Mouse (Mus musculus) forelimb bud, embryonic 11.5 days (tissue): ENCODE data around the gene Ctf2.
A peak's percentile ranks its signal among the peaks of the same experiment; 100 is the strongest.
"Not testable (repeated sequence)": the region's sequence is repeated elsewhere in the genome, so short reads cannot be mapped to it uniquely, and the experiment has no call there.

Experiments
- DNase-seq: peaks from one replicate; pipeline ENCODE4 v3.0.0-alpha.2; 2012; ENCODE audit warnings: low read depth, low spot score

Ctf2 gene

GRCm38 (mm10) chr7:127732066-127732465 lies at the start of gene Ctf2:
Ctf2 (minus strand) TSS chr7:127732166.
- DNase-seq = not testable (repeated sequence)

- no peak for DNase-seq
Observed at GRCm38 (mm10) chr7:127778350-127778749, 46.4 kb upstream of the Ctf2 start.

- peak; percentile 58 for DNase-seq
Observed at GRCm38 (mm10) chr7:127777474-127778266, 45.7 kb upstream of the Ctf2 start.

GRCm38 (mm10) chr7:127776878-127777473 lies 45.0 kb upstream of the Ctf2 start:
- peak; percentile 95 for DNase-seq

GRCm38 (mm10) chr7:127776426-127776825 lies 44.5 kb upstream of the Ctf2 start, which contains the start of gene Setd1a:
Setd1a (plus strand) TSS chr7:127776670.
- DNase-seq = peak; percentile 81

GRCm38 (mm10) chr7:127775837-127776236 lies 43.9 kb upstream of the Ctf2 start:
- DNase-seq = not testable (repeated sequence)

GRCm38 (mm10) chr7:127773664-127774384 lies 41.9 kb upstream of the Ctf2 start:
- DNase-seq = peak; percentile 82

GRCm38 (mm10) chr7:127772557-127772956 lies 40.6 kb upstream of the Ctf2 start:
- DNase-seq = no peak

GRCm38 (mm10) chr7:127772080-127772479 lies 40.1 kb upstream of the Ctf2 start:
- no peak for DNase-seq

- no peak for DNase-seq
Observed at GRCm38 (mm10) chr7:127771262-127771661, 39.3 kb upstream of the Ctf2 start.

- DNase-seq = no peak
Observed at GRCm38 (mm10) chr7:127770039-127770905, 38.3 kb upstream of the Ctf2 start.

- peak; percentile 82 for DNase-seq
Observed at GRCm38 (mm10) chr7:127769651-127770038, 37.7 kb upstream of the Ctf2 start, which contains the start of gene Orai3. Orai3 (plus strand) TSS chr7:127769815.

- peak; percentile 97 for DNase-seq
Observed at GRCm38 (mm10) chr7:127768997-127769593, 37.1 kb upstream of the Ctf2 start.

GRCm38 (mm10) chr7:127768346-127768996 lies 36.5 kb upstream of the Ctf2 start:
- DNase-seq = no peak

GRCm38 (mm10) chr7:127767671-127768345 lies 35.8 kb upstream of the Ctf2 start:
- no peak for DNase-seq

- DNase-seq = no peak
Observed at GRCm38 (mm10) chr7:127766851-127767609, 35.1 kb upstream of the Ctf2 start.

GRCm38 (mm10) chr7:127765756-127766155 lies 33.8 kb upstream of the Ctf2 start:
- no peak for DNase-seq

- DNase-seq = no peak
Observed at GRCm38 (mm10) chr7:127763642-127764041, 31.7 kb upstream of the Ctf2 start.

- DNase-seq = peak; percentile 69
Observed at GRCm38 (mm10) chr7:127761026-127761425, 29.1 kb upstream of the Ctf2 start.
